In the genomic region with DNA sequence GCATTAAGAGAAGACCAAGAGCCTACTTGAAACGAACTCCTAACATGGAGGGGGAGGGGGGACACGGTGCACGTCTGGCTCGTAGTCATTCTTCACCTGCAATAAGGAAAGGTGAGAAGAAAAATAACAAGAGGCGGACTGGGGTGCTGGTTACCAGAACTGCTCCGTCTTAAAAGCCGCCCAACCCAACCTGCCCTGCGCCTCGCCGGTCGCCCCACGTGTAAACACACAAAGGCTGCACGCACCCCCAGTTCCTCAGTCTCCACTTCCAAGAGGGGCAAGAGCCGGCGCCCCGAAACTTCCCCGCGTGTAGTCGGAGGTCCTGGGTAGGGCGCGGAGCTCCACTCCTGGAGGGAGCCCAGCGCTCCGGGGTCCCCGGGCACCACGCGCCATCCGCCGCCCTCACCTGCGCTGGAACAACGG, we compare ENCODE assay signal across 7 mouse cellular contexts. TPM values are rescaled to one million over a fixed set of nuclear protein-coding genes. Genes with fewer than 3 reads are reported as not detected.
DNase-seq lines count a peak whose midpoint lies in the region; ATAC-seq and TF ChIP-seq lines count a peak whose summit lies in the region.

No protein-coding gene starts in this region.

- no peak for DNase-seq in neural tube, embryonic 11.5 days (ENCODE audit: low spot score)
- DNase-seq in neural tube, embryonic 10.5 days (ENCODE audit: extremely low spot score, low spot score), result no peak
- peak; percentile 21 for DNase-seq in embryonic facial prominence, embryonic 11.5 days (ENCODE audit: low spot score)
- peak; percentile 82 for DNase-seq in intestine, embryonic 14.5 days (ENCODE audit: low spot score)
- DNase-seq in Muller cell, postnatal 12 days (ENCODE audit: inconsistent ontology term), result no peak
- no peak for DNase-seq in gastrocnemius, postnatal 36 days

- H3K4me2 ChIP-seq in neural tube, embryonic 11.5 days (ENCODE audit: low read depth), result peak overlapping the region; percentile 62
- peak overlapping the region; percentile 63 for H3K4me2 ChIP-seq in embryonic facial prominence, embryonic 11.5 days (ENCODE audit: low read depth, low read length)
- peak overlapping the region; percentile 77 for H3K4me2 ChIP-seq in intestine, embryonic 14.5 days (ENCODE audit: low read length)
- H3K4me2 ChIP-seq in myocyte (ENCODE audit: low read depth), result peak overlapping the region; percentile 55

- peaks cover 11% of the 10 kb centered on the region; the same call in 1 of the 2 replicates for H3K4me1 ChIP-seq in neural tube, embryonic 11.5 days (ENCODE audit: control insufficient read depth, insufficient read depth, low read length)
- no peaks in the 10 kb centered on the region for H3K4me1 ChIP-seq in embryonic facial prominence, embryonic 11.5 days (ENCODE audit: control insufficient read depth, insufficient read depth, low read length)
- peaks cover 10% of the 10 kb centered on the region; the same call in 1 of the 2 replicates for H3K4me1 ChIP-seq in intestine, embryonic 14.5 days (replicated peaks; ENCODE audit: control insufficient read depth, insufficient read depth, low read length)

- no peak for ATAC-seq in neural tube, embryonic 11.5 days (ENCODE audit: insufficient read depth, low FRiP score, low TSS enrichment)
- ATAC-seq in embryonic facial prominence, embryonic 11.5 days (replicated peaks; ENCODE audit: insufficient number of reproducible peaks, low FRiP score, low TSS enrichment, low read depth), result peak; percentile 20
- ATAC-seq in intestine, embryonic 14.5 days (replicated peaks; ENCODE audit: low FRiP score, low TSS enrichment, low read depth), result peak; percentile 14; the same call in 1 of the 2 replicates

- TF ChIP-seq POLR2A in myocyte (IDR thresholded peaks at IDR 0.05; ENCODE audit: insufficient read length, low read depth), result no peak

- H3K4me3 ChIP-seq in neural tube, embryonic 11.5 days (ENCODE audit: low read depth, low read length), result peak overlapping the region; percentile 97
- H3K4me3 ChIP-seq in embryonic facial prominence, embryonic 11.5 days (ENCODE audit: low read depth, low read length), result peak overlapping the region; percentile 97
- H3K4me3 ChIP-seq in intestine, embryonic 14.5 days (ENCODE audit: low read depth, low read length), result peak overlapping the region; percentile 68
- peak overlapping the region; percentile 87 for H3K4me3 ChIP-seq in myocyte

- WGBS in neural tube, embryonic 11.5 days, result under 1% methylated on average over 30 of the region's 30 CpGs
- under 1% methylated on average over 30 of the region's 30 CpGs for WGBS in embryonic facial prominence, embryonic 11.5 days
- WGBS in intestine, embryonic 14.5 days, result 0% methylated on average over 30 of the region's 30 CpGs

- peaks cover 59% of the 10 kb centered on the region for H3K79me2 ChIP-seq in myocyte (ENCODE audit: control insufficient read depth, insufficient read depth)

- H3K27me3 ChIP-seq in neural tube, embryonic 11.5 days (ENCODE audit: control insufficient read depth, insufficient read depth, low read length), result no peaks in the 10 kb centered on the region
- H3K27me3 ChIP-seq in embryonic facial prominence, embryonic 11.5 days (ENCODE audit: control insufficient read depth, insufficient read depth, low read length), result no peaks in the 10 kb centered on the region
- no peaks in the 10 kb centered on the region for H3K27me3 ChIP-seq in intestine, embryonic 14.5 days (replicated peaks; ENCODE audit: control insufficient read depth, insufficient read depth, low read length)
- H3K27me3 ChIP-seq in myocyte (ENCODE audit: control insufficient read depth, insufficient read depth, insufficient read length), result no peaks in the 10 kb centered on the region

- intact Hi-C loops in gastrocnemius, postnatal 36 days (cut with DNase I), result loop anchor here (10.0 kb wide), 1 partner anchor 360 kb away; a partner anchor contains a TSS

- H3K27ac ChIP-seq in neural tube, embryonic 11.5 days (ENCODE audit: low read depth, low read length), result peak overlapping the region; percentile 91
- H3K27ac ChIP-seq in embryonic facial prominence, embryonic 11.5 days (replicated peaks; ENCODE audit: low read depth, low read length), result peak overlapping the region; percentile 93
- peak overlapping the region; percentile 95 for H3K27ac ChIP-seq in intestine, embryonic 14.5 days (ENCODE audit: low read depth)

- H3K9ac ChIP-seq in neural tube, embryonic 11.5 days (ENCODE audit: low read length), result peak overlapping the region; percentile 99
- H3K9ac ChIP-seq in embryonic facial prominence, embryonic 11.5 days (replicated peaks; ENCODE audit: low read length), result peak overlapping the region; percentile 100
- peak overlapping the region; percentile 97 for H3K9ac ChIP-seq in intestine, embryonic 14.5 days (ENCODE audit: low read length)

- no peaks in the 10 kb centered on the region for H3K36me3 ChIP-seq in neural tube, embryonic 11.5 days (ENCODE audit: control insufficient read depth, insufficient read depth, low read length)
- no peaks in the 10 kb centered on the region; the same call in 1 of the 2 replicates for H3K36me3 ChIP-seq in embryonic facial prominence, embryonic 11.5 days (replicated peaks; ENCODE audit: control insufficient read depth, insufficient read depth, low read depth, low read length)
- peaks cover 11% of the 10 kb centered on the region; the same call in 1 of the 2 replicates for H3K36me3 ChIP-seq in intestine, embryonic 14.5 days (ENCODE audit: control insufficient read depth, insufficient read depth, low read length)
- no peaks in the 10 kb centered on the region for H3K36me3 ChIP-seq in myocyte (ENCODE audit: control insufficient read depth, insufficient read depth)

- no peaks in the 10 kb centered on the region for H3K9me3 ChIP-seq in neural tube, embryonic 11.5 days (ENCODE audit: control insufficient read depth, low read length)
- no peaks in the 10 kb centered on the region for H3K9me3 ChIP-seq in embryonic facial prominence, embryonic 11.5 days (replicated peaks; ENCODE audit: control insufficient read depth, low read length)
- H3K9me3 ChIP-seq in intestine, embryonic 14.5 days (ENCODE audit: control insufficient read depth, low read length), result no peaks in the 10 kb centered on the region

- peak overlapping the region; percentile 97 for H3ac ChIP-seq in myocyte (ENCODE audit: control insufficient read depth, insufficient read length)

TF ChIP-seq in myocyte, 11 proteins besides CTCF, POLR2A, EP300 and RAD21:
- no peak for TF ChIP-seq CEBPB (IDR thresholded peaks at IDR 0.05; ENCODE audit: insufficient read depth, poor library complexity, severe bottlenecking)
- no peak for TF ChIP-seq TCF3 (IDR thresholded peaks at IDR 0.05; ENCODE audit: insufficient read length, low read depth)
- no peak for TF ChIP-seq E2F4 (IDR thresholded peaks at IDR 0.05; ENCODE audit: insufficient read depth)
- no peak for TF ChIP-seq SRF (IDR thresholded peaks at IDR 0.05; ENCODE audit: control insufficient read depth, insufficient read length, low read depth)

RNA-seq across cellular contexts. Expression of a gene that starts 1.9 kb away (rescaled TPM):
- 258 and 270 TPM in 2 replicates for polyA plus RNA-seq in neural tube, embryonic 11.5 days (2014; fragmentation: Nextera tagmentation; extraction: Ambion mirVana)
- 254 and 263 TPM in 2 replicates for polyA plus RNA-seq in embryonic facial prominence, embryonic 11.5 days (2014; fragmentation: Nextera tagmentation; extraction: Ambion mirVana)
- polyA plus RNA-seq in intestine, embryonic 14.5 days (2014; fragmentation: Nextera tagmentation; extraction: Ambion mirVana), result 131 and 150 TPM in 2 replicates
- polyA plus RNA-seq in myocyte (2012; fragmentation: generic; extraction: Trizol), result 8.5 TPM
- total RNA-seq in gastrocnemius, postnatal 36 days (2021), result 1 to 10 TPM in 1 of 2 experiments, under 1 TPM in 1; 0.54 to 1.3 TPM

RNA-seq across cellular contexts. Expression of a gene that starts 48.3 kb away (rescaled TPM):
- polyA plus RNA-seq in neural tube, embryonic 11.5 days (2014; fragmentation: Nextera tagmentation; extraction: Ambion mirVana), result 8.6 and 11.9 TPM in 2 replicates
- 12.8 and 13.9 TPM in 2 replicates for polyA plus RNA-seq in embryonic facial prominence, embryonic 11.5 days (2014; fragmentation: Nextera tagmentation; extraction: Ambion mirVana)
- 11.4 and 13.7 TPM in 2 replicates for polyA plus RNA-seq in intestine, embryonic 14.5 days (2014; fragmentation: Nextera tagmentation; extraction: Ambion mirVana)
- 1.8 TPM for polyA plus RNA-seq in myocyte (2012; fragmentation: generic; extraction: Trizol)
- 1 to 10 TPM; 3.3 to 5.0 TPM for total RNA-seq in gastrocnemius, postnatal 36 days (2021)

Comparison
In these comparisons a context has a peak if more than half of its experiments do, and no peak if none do; other contexts are left out.
1. DNase-seq: peak in embryonic facial prominence, embryonic 11.5 days (single experiment) and intestine, embryonic 14.5 days (single experiment); none in neural tube, embryonic 11.5 days (single experiment), neural tube, embryonic 10.5 days (single experiment), Muller cell, postnatal 12 days (single experiment) and gastrocnemius, postnatal 36 days (0 of 2).
2. RNA of a gene that starts 1.9 kb away (polyA plus RNA-seq): 258 to 270 TPM in neural tube, embryonic 11.5 days, 254 to 263 TPM in embryonic facial prominence, embryonic 11.5 days and 131 to 150 TPM in intestine, embryonic 14.5 days; 8.5 TPM in myocyte (single experiment); every median in the first group is over 10 times any median in the second.
3. Peak in every context shown above with its lines, with median percentiles within 50 percentile points of each other: H3K27ac ChIP-seq, H3K4me2 ChIP-seq, H3K4me3 ChIP-seq and H3K9ac ChIP-seq.